Mouse (Mus musculus) liver, adult 2 months (tissue): ENCODE results near the gene Xpnpep1. TPM values are rescaled to one million over a fixed set of nuclear protein-coding genes. Genes with fewer than 3 reads are reported as not detected.

Experiments used
- DNase-seq: peaks from one replicate; pipeline ENCODE4 v3.0.0-alpha.2; 2011; ENCODE audit warnings: low read depth, low spot score; ENCODE audit errors: extremely low read depth
- H3K27ac ChIP-seq: fragments of 200-500 bp; replicated peaks from 2 replicates; pipeline ENCODE4 v1.5.1; 2012; ENCODE audit warnings: low read depth, mild to moderate bottlenecking, control low read depth, inconsistent platforms, low read length; ENCODE audit not compliant: insufficient read depth
- H3K27me3 ChIP-seq: fragments of 200-500 bp; 2 replicates; pipeline ENCODE4 v1.6.1; 2012; ENCODE audit warnings: mild to moderate bottlenecking, moderate library complexity, low read length, inconsistent platforms; ENCODE audit not compliant: control insufficient read depth, insufficient read depth
- H3K36me3 ChIP-seq: fragments of 200-500 bp; 2 replicates; pipeline ENCODE4 v1.6.1; 2012; ENCODE audit warnings: low read length, inconsistent platforms; ENCODE audit not compliant: control insufficient read depth, insufficient read depth
- H3K4me1 ChIP-seq: fragments of 200-500 bp; 2 replicates; pipeline ENCODE4 v1.6.1; 2011; ENCODE audit warnings: low read length; ENCODE audit not compliant: control insufficient read depth, insufficient read depth
- H3K4me3 ChIP-seq: fragments of 200-500 bp; 2 replicates; pipeline ENCODE4 v1.5.1; 2011; ENCODE audit warnings: low read depth, mild to moderate bottlenecking, control low read depth, low read length, moderate library complexity; ENCODE audit not compliant: insufficient read depth
- H3K79me2 ChIP-seq: fragments of 200-500 bp; 2 replicates; pipeline ENCODE4 v1.6.1; 2012; ENCODE audit warnings: inconsistent platforms, mild to moderate bottlenecking, low read length, moderate library complexity; ENCODE audit not compliant: control insufficient read depth, insufficient read depth
- H3K9ac ChIP-seq: fragments of 200-500 bp; 2 replicates; pipeline ENCODE4 v1.6.1; 2012; ENCODE audit warnings: low read depth, mild to moderate bottlenecking, control low read depth, inconsistent platforms, low read length
- CTCF ChIP-seq: fragments of 200-500 bp; IDR thresholded peaks from 2 replicates; pipeline ENCODE4 v1.5.1; 2011; ENCODE audit warnings: low read depth, low read length, control low read depth
- POLR2A ChIP-seq: fragments of 200-500 bp; IDR thresholded peaks from 2 replicates; pipeline ENCODE4 v1.6.1; 2011; ENCODE audit warnings: low read length, control low read depth; ENCODE audit not compliant: insufficient read depth; ENCODE audit errors: extremely low read depth
- WGBS: fragments of 180-500 bp; shearing (Covaris S2); methylation state at CpG from one replicate; pipeline ENCODE4 v1.1.7; 2018; 5-methylcytosine and 5-hydroxymethylcytosine counted together
- polyA plus RNA-seq: library from polyadenylated mRNA; depleted of rRNA; stranded (reverse); fragments of >200 nt; gene quantifications from 2 replicates; pipeline ENCODE4 v1.2.3, GENCODE M21; 2012
- total RNA-seq: library from RNA; depleted of rRNA; stranded (reverse); fragments of >200 nt; gene quantifications from 2 replicates; pipeline ENCODE4 v1.2.3, GENCODE M21; 2014

Xpnpep1 gene
- total and polyA plus RNA-seq, 2 experiments = 37.1 to 38.3 TPM

DNA sequence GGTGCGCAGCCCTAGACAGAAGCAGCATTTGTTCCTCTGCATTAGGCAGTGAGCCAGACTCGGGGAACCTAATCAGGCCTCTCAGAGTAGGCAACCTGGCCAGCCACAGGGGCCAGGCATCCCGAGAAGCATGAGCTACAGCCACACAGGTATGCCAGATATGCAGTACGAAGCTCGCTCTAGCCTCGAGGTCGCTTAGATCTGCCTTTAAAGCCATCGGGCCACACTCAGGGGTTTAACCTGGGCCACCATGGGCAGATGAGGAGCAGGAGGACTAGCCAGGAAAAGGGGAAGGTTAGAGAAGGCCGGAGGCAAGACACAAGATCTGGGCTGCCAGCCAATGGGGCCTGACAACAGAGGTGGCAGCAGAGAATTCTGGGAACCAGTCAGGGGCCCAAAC is 22.1 kb downstream of the Xpnpep1 start:
- DNase-seq = no peak
- Histone ChIP-seq H3K9ac (no peak overlapping the region), H3K36me3 (no peaks in the 10 kb centered on the region; the same call in 1 of the 2 replicates), H3K27me3 (no peaks in the 10 kb centered on the region), H3K27ac (no peak overlapping the region), H3K4me3 (no peak overlapping the region), H3K79me2 (no peaks in the 10 kb centered on the region; the same call in 1 of the 2 replicates), H3K4me1 (peaks cover 2% of the 10 kb centered on the region; the same call in 1 of the 2 replicates)
- 85% methylated on average over 9 of the region's 9 CpGs for WGBS
- TF ChIP-seq POLR2A (no peak), CTCF (no peak)

- Histone ChIP-seq H3K9ac (no peak overlapping the region), H3K36me3 (no peaks in the 10 kb centered on the region)
- WGBS = 85% methylated on average over 10 of the region's 11 CpGs
Observed at GRCm38 (mm10) chr19:53017248-53017647, 22.8 kb downstream of the Xpnpep1 start.

DNA sequence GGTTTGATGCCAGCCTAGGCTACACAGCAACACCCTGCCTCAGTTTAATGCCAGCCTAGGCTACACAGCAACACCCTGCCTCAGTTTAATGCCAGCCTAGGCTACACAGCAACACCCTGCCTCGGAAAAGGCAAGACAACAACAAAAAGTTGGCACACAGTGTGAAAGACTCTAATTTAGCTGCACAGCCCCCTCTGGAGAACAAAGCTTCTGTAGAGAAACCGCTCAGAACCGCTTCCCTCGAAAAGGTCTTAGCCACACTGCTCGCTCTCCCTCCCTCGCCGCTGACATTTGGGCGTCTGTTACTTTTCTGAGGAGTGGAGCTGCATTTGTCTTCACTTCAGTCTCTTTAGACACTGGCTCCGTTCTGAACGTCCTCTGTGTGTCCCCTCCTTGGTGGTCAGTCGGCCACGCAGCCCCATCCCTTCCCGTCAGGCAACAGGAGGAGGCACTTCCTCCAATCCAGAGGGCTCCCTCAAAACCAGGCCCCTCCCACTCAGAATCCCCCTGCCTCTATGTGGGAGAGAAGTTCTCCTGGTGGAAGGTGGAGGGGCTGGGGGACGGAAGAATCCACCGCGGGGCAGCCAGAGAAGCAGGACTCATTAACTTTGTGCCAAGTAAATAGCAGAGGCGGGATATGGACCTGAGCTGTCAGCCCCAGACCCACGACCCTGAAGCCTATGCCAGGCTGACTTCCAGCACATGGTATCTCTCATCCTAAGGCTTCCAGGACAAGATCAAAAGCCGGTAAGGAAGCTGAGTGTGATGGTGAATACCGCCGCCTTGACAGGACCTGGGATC is 24.9 kb downstream of the Xpnpep1 start:
- no peak overlapping the region for H3K9ac ChIP-seq
- H3K27me3 ChIP-seq = no peaks in the 10 kb centered on the region
- 89% methylated on average over 21 of the region's 21 CpGs for WGBS
- TF ChIP-seq POLR2A (no peak), CTCF (no peak)
- no peaks in the 10 kb centered on the region; the same call in 1 of the 2 replicates for H3K79me2 ChIP-seq
- H3K4me1 ChIP-seq = no peaks in the 10 kb centered on the region
- no peak for DNase-seq
- H3K27ac ChIP-seq = no peak overlapping the region
- no peak overlapping the region for H3K4me3 ChIP-seq
- H3K36me3 ChIP-seq = peaks cover 3% of the 10 kb centered on the region; the same call in 1 of the 2 replicates

More at GRCm38 (mm10) chr19:53017248-53017647, 22.8 kb downstream of the Xpnpep1 start:
- H3K27ac ChIP-seq = no peak overlapping the region
- peaks cover 2% of the 10 kb centered on the region; the same call in 1 of the 2 replicates for H3K4me1 ChIP-seq
- H3K4me3 ChIP-seq = no peak overlapping the region
- no peaks in the 10 kb centered on the region for H3K27me3 ChIP-seq
- TF ChIP-seq CTCF = no peak
- DNase-seq = no peak
- H3K79me2 ChIP-seq = no peaks in the 10 kb centered on the region; the same call in 1 of the 2 replicates

DNA sequence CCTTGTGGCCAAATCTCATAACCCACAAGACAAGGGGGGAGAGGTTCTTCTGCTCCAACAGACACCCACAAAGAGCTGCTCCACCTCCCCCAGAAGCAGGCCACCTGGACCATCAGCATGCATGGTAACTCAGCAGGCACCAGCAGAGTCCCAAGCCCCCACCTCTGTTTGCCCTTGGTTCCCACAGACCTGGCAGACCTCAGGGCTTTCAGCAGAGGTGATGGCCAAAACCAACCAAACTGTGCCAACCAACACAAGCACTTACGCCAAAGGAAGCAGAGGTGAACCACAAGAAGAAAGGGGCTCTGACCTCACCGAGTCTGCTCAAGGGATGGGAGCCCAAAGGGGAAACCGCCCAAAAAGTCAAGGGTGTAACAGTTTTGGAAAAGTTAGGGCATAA is 26.3 kb downstream of the Xpnpep1 start:
- no peak overlapping the region for H3K27ac ChIP-seq
- TF ChIP-seq POLR2A (no peak), CTCF (no peak)
- peaks cover 3% of the 10 kb centered on the region; the same call in 1 of the 2 replicates for H3K36me3 ChIP-seq
- no peaks in the 10 kb centered on the region; the same call in 1 of the 2 replicates for H3K79me2 ChIP-seq
- H3K4me3 ChIP-seq = no peak overlapping the region
- WGBS = 68% methylated on average over 3 of the region's 3 CpGs
- H3K27me3 ChIP-seq = no peaks in the 10 kb centered on the region
- no peak overlapping the region for H3K9ac ChIP-seq
- no peaks in the 10 kb centered on the region for H3K4me1 ChIP-seq
- DNase-seq = no peak

DNA sequence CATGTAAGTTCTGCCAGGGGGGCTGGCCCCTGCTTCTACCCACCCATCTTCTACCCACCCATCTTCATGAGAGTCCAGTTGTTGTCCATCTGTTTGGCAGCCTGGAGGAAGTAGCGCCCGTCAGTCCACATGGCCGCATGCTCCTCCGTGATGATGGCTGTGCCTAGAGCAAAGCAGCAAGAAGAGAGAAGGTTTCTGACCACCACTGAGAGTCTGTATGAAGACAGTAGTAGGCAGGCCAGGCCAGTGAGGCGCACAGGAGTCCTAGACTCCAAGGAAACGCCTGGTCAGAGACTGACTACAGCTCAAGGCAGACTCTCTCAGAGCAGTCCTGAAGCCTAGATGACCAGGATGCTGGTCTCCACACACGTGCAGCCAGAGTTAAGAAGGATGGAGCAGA is 26.7 kb downstream of the Xpnpep1 start:
- Histone ChIP-seq H3K79me2 (no peaks in the 10 kb centered on the region; the same call in 1 of the 2 replicates), H3K4me1 (no peaks in the 10 kb centered on the region), H3K27me3 (no peaks in the 10 kb centered on the region), H3K36me3 (peaks cover 3% of the 10 kb centered on the region; the same call in 1 of the 2 replicates), H3K4me3 (no peak overlapping the region), H3K9ac (no peak overlapping the region), H3K27ac (no peak overlapping the region)
- TF ChIP-seq POLR2A (no peak), CTCF (no peak)
- no peak for DNase-seq
- WGBS = 88% methylated on average over 7 of the region's 7 CpGs

GRCm38 (mm10) chr19:53010941-53011340 is 29.1 kb downstream of the Xpnpep1 start:
- DNase-seq = no peak
- H3K79me2 ChIP-seq = no peaks in the 10 kb centered on the region; the same call in 1 of the 2 replicates
- TF ChIP-seq CTCF (no peak), POLR2A (no peak)
- H3K4me1 ChIP-seq = no peaks in the 10 kb centered on the region
- peaks cover 8% of the 10 kb centered on the region for H3K36me3 ChIP-seq
- WGBS = 93% methylated on average over 5 of the region's 5 CpGs
- no peak overlapping the region for H3K9ac ChIP-seq
- H3K27ac ChIP-seq = no peak overlapping the region
- no peaks in the 10 kb centered on the region for H3K27me3 ChIP-seq
- no peak overlapping the region for H3K4me3 ChIP-seq
